Mouse (Mus musculus) left cerebral cortex, postnatal 36 days (tissue): ENCODE results near the gene Ptprd. TPM values are rescaled to one million over a fixed set of nuclear protein-coding genes. Genes with fewer than 3 reads are reported as not detected.

Experiments
- DNase-seq, 2 experiments: peaks; one replicate each; pipeline ENCODE4 v3.0.0; 2021 to 2022; ENCODE audit warnings: low spot score in 2 of 2, mixed read lengths in 1 of 2
- intact Hi-C: fragments of 180-260 bp; cut with DNase I; formaldehyde crosslinking; loops from one replicate; pipeline ENCODE4 v1.15.1; 2025
- total RNA-seq, 2 experiments: library from RNA; stranded (reverse); gene quantifications; 2 replicates each; pipeline ENCODE4 v1.2.3; 2021

The Ptprd gene
- total RNA-seq, 2 experiments from 2014 or later = 313 to 350 TPM

- no peak for DNase-seq
- intact Hi-C loops = no loop called here
Observed at GRCm38 (mm10) chr4:77310127-77310788, 901.5 kb downstream of the Ptprd start.

DNA sequence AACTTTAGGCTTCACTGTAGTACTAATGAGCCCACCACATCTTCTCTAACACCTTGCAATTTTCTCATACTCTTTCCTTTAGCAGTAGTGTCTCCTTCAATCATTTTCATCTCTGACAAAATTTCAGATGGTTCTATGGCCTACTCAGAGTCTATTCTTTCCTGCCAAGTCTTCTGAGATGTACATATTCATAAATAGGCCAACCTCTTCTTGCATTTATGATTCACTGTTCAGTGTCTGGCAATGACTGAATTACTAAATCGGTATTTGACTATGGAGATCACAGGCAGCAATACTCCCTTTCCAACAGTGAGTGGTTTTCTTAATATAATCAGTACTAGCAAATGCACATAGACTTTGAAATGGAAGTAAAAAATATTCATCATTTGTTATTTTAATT is 928.3 kb downstream of the Ptprd start:
- intact Hi-C loops = no loop called here
- no peak for DNase-seq

DNA sequence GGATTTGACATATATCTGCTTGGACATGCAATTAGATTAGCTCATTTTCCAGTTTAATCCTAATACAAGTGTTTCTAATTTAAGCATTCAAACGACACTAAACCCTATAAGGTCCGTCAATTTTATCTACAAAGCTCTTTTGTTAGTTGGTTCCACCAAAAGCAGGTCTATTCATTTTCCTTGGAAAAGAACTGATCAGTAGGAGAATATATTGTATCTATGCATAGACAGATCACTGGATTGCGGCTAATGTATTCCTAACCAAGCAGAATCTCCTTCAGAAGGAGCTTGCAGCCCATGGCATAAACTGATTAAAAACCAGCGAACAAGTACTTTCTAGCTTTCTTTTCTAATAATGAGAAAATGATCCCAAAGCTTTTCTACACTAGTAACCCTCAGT is 933.8 kb downstream of the Ptprd start:
- no peak for DNase-seq
- intact Hi-C loops = no loop called here

DNA sequence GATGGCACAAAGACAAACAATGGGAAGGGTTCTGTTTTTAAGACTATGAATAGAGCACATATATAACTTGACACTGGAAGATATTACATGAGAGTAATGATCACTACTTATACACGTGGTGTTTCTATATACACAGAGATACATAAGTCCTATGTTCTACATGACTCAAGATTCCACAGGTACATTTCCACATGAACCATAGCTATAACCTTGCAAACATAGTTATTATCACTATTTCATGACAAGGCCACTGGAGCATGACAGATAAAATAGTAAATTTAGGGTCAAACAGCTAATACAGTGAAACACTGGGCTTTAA is 951.8 kb downstream of the Ptprd start:
- intact Hi-C loops = no loop called here
- DNase-seq = no peak

DNA sequence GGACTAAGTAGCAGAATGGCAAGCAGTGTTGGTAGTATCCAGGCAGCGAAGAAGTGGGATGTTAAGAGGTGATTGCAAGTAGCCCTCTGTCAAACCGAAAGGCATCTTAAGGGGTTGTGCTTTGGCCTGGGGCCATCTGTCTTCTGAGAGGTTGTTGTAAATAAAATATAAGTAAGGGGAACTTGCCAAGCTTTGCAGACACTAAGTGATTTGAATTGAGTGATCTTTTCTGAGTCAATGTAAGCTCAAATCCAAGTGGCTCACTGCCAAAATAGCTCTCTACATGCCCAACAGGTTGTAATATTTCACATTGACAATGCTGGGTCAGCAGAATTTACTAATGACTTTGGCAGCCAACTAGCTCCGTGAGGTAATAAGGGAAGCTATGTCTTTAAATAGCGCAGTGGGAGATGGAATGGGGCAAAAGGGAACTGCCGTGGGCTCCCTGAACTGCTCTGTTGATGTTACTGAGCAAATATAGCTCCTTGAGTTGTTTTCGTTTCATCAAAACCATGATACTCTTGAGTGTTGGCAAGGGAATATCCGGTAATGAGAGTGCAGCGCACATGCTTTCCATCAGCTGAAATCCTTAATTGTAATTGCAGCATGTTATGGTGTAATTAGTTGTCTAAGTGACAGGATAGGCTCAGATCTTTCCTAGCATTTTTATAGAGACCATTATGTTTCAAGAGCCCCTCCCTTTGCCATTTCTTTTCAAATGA is 952.4 kb downstream of the Ptprd start:
- intact Hi-C loops = no loop called here
- no peak for DNase-seq

GRCm38 (mm10) chr4:77251188-77251587 is 960.6 kb downstream of the Ptprd start:
- intact Hi-C loops = no loop called here

DNA sequence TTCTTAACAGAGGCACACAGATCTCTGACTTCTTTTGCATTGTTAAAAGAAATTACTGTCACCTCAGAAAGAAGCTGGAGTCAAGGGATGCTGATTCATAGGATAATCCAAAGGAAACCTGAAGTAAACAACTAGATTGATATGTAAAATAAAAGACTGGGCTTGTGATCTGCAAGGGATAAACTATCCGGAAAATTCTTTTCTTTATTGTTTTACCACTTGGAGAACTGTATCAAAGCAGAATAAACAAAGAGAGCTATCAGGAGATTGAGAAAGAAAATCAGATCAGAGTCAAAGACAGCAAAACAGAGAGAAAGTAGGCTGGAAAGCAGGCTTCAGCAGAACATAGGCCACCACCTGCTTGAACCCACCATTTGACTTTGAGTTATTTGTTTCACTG is 962.0 kb downstream of the Ptprd start:
- intact Hi-C loops = no loop called here
- no peak for DNase-seq

More at GRCm38 (mm10) chr4:77251188-77251587, 960.6 kb downstream of the Ptprd start:
- no peak for DNase-seq

DNA sequence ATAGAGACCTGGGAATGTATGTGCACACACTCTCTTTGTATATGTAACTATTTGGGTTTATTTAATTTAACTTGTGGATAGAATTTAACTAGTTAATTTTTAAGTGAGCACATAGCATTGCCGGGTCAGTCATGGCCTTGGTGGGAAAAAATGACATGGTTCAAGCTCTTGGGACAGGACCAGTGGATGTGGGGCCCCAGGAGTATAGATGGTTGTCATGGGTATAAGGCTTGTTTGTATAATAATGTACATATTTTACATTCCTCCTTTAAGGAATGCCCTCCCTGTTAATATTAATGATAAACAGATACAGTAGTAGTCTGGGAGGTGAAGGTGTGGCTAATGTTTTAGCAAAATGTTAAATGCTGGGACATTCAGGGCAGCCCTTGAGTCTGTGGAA is 962.8 kb downstream of the Ptprd start:
- no peak for DNase-seq
- intact Hi-C loops = no loop called here

GRCm38 (mm10) chr4:77241852-77242455 is 969.8 kb downstream of the Ptprd start:
- intact Hi-C loops = no loop called here
- no peak for DNase-seq

DNA sequence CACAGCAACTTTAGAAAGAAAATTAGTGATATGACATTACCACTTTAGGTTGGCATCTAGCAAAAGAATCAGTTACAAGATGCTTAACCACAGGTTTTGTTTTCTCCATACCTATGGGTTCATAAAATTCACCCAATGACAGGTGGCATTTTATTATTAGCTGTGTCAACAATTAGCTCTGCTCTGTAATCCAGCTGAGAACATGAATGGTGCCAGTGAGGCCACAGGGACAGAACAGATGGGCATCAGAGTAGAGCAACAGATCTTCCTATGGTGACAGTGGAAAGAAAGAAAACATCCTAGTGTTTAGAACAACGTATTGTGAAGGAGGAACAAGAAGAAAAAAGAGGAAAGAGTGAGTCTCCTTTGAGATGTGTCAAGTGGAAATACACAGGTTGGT is 973.6 kb downstream of the Ptprd start:
- intact Hi-C loops = no loop called here
- no peak for DNase-seq

- DNase-seq = no peak
- intact Hi-C loops = no loop called here
Observed at GRCm38 (mm10) chr4:77233243-77233642, 978.5 kb downstream of the Ptprd start.

DNA sequence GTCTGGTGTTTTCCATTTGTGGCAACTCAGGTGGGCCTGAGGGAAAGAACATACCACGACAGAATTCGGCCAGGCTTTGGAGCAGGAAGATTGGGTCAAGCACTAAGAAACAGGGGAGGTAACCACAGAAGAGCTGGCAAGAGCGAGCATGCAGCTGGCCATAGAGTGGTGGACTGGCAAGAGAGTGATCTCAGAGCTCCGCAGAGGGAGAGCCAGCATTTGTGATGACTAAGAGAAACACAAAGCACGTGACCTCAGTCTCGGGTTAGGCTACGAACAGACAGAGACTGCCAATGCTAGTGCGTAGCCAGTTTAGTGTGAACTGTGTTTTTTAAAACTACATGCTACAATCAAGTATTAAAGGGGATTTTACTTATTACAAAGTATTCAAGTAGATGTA is 1042.9 kb downstream of the Ptprd start:
- intact Hi-C loops = no loop called here
- no peak for DNase-seq

GRCm38 (mm10) chr4:77157601-77158000 is 1054.2 kb downstream of the Ptprd start:
- intact Hi-C loops = no loop called here
- no peak for DNase-seq

DNA sequence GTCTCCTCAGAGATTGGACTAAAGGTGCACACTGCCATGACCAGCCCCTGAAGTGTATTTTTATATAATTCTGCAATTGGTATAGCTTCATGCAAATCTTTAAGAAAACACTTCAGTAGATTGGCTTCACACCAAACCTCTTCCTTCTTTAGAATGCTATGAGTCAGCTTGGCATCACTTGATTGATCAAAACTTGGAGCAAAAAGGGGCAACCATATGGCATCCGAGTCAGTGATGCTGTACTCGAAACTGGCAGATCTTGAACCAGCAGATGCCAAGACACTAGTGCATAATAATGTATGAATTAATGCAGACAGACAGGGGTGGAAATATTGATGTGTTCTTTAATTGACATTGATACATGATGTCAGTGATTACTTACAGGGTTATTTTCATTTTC is 1056.2 kb downstream of the Ptprd start:
- intact Hi-C loops = no loop called here
- DNase-seq = peak in 1 of 2 experiments; percentile 38

DNA sequence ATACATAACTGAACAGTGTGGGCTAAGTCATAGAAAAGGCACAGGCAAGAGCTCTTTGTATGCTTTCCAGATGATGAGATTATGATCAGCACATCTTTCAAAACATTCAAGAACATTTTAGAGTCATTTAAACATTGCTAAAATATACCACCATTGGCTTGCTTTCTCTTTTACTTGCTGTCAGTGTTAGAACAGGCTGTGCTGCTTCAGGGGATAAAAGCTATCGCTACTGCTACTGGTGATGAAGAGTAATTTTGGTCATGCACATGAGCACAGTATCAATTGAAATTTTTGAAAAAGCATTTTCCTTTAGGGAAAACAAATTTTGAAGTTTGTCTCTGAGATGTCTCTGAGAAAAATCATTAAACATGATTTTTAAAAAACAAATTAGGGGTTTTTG is 1056.7 kb downstream of the Ptprd start:
- intact Hi-C loops = no loop called here
- DNase-seq = no peak

- DNase-seq = no peak
- intact Hi-C loops = no loop called here
Observed at GRCm38 (mm10) chr4:77124852-77125251, 1086.9 kb downstream of the Ptprd start.

DNA sequence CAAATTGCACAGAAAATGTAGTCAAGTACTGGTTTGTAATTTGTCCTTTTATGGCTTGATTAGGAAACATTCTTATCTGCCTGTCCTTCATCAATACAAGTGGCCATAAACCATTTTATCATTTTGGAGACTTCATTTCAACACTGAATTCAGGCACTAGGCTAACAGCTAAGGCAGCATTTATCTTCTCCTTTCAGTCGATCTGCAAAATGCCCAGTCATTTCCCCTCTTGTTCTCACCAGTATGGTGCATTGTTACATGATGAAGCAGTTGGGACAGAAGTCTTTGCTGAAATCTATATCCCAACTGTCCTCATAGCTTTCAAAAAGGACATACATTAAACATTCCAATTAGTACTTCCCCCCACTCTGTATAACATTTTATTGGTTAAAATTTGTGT is 1100.9 kb downstream of the Ptprd start:
- DNase-seq = no peak
- intact Hi-C loops = no loop called here

- DNase-seq = no peak
- intact Hi-C loops = no loop called here
Observed at GRCm38 (mm10) chr4:77107291-77107690, 1104.5 kb downstream of the Ptprd start.

GRCm38 (mm10) chr4:77083165-77083564 is 1128.6 kb downstream of the Ptprd start:
- intact Hi-C loops = loop anchor here (2.0 to 5.0 kb wide), 2 partner anchors 316 to 434 kb away; no protein-coding TSS in a partner anchor
- DNase-seq = peak; percentile 14 to 24

DNA sequence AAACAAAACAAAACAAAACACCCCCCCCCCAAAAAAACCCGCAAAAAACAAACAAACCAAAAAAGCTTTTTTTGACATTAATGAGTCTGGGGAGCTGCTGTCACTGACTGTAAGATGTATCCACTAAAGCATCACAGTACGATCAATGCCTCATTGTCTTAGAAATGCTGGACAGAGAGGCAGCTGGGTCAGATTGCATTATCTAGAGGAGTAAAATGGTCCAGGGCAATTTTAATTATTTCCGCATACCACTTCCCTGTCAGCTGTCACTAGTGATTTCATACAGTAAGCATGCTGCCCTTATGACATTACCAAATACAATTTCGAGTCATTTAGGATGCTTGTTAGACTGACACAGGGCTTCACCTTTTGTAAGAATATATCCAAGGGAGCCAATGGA is 1134.2 kb downstream of the Ptprd start:
- DNase-seq = no peak
- intact Hi-C loops = no loop called here

- DNase-seq = no peak
- intact Hi-C loops = no loop called here
Observed at GRCm38 (mm10) chr4:77050536-77051207, 1161.1 kb downstream of the Ptprd start.
